14 mouse cellular contexts compared by ENCODE assay signal in genomic region chr12:98644852-98645251, GRCm38 (mm10). TPM values are rescaled to one million over a fixed set of nuclear protein-coding genes. Genes with fewer than 3 reads are reported as not detected.
DNase-seq lines count a peak whose midpoint lies in the region; ATAC-seq and TF ChIP-seq lines count a peak whose summit lies in the region.
"Had no signal": no experiment of that assay in that cellular context is flagged by ENCODE, and none has a peak within 500 bp of the region (broad histone marks: within the 10 kb centered on the region; RNA-seq: fewer than 3 reads in every experiment).

No protein-coding gene starts in this region.

- no peak for ATAC-seq in liver, embryonic 14.5 days (ENCODE audit: insufficient read depth)
- no peak for ATAC-seq in liver, embryonic 12.5 days
- no peak for ATAC-seq in Patski

- POLR2A ChIA-PET in Patski (lab: Charles Lee), result no interaction called here

- no peak for DNase-seq in liver, embryonic 14.5 days (ENCODE audit: low read depth in 3 of 3, low spot score in 3 of 3)
- DNase-seq in ES-CJ7 (ENCODE audit: low read depth, low spot score) (peak; percentile 59), Patski (ENCODE audit: low read depth, low spot score) (no peak), adipocyte (ENCODE audit: low spot score) (no peak)
- peak; percentile 4 for DNase-seq in mesoderm, embryonic 11.5 days (ENCODE audit: low read depth, low spot score)
- no peak for DNase-seq in urinary bladder, postnatal 4 days (ENCODE audit: low spot score in 2 of 2)
- DNase-seq: gastrocnemius, postnatal 36 days; kidney, adult 18-20 months; lung, postnatal 10 days; thymus, adult 18-20 months had no signal

- no peaks in the 10 kb centered on the region for H3K27me3 ChIP-seq in liver, embryonic 14.5 days (ENCODE audit: control insufficient read depth, insufficient read depth, low read length)
- no peaks in the 10 kb centered on the region for H3K27me3 ChIP-seq in liver, embryonic 12.5 days (replicated peaks)
- H3K27me3 ChIP-seq in Patski, result no peaks in the 10 kb centered on the region
- H3K27me3 ChIP-seq: heart, embryonic 12.5 days; midbrain, embryonic 12.5 days had no signal

- TF ChIP-seq EP300 in liver, embryonic 14.5 days (IDR thresholded peaks at IDR 0.05; ENCODE audit: low read depth), result no peak

- H3K4me2 ChIP-seq in liver, embryonic 14.5 days (ENCODE audit: low read depth), result no peak overlapping the region
- no peak overlapping the region for H3K4me2 ChIP-seq in liver, embryonic 12.5 days
- H3K4me2 ChIP-seq: heart, embryonic 12.5 days; midbrain, embryonic 12.5 days had no signal

- peak; percentile 23; the same call in 1 of the 2 replicates for TF ChIP-seq CTCF in liver, embryonic 14.5 days (IDR thresholded peaks at IDR 0.05; ENCODE audit: low read depth)
- TF ChIP-seq CTCF in Patski (IDR thresholded peaks at IDR 0.05), result peak; percentile 43

- H3K4me1 ChIP-seq in liver, embryonic 14.5 days (replicated peaks; ENCODE audit: control insufficient read depth in 2 of 2, insufficient read depth in 2 of 2, low read length in 1 of 2), result no peaks in the 10 kb centered on the region
- no peaks in the 10 kb centered on the region for H3K4me1 ChIP-seq in liver, embryonic 12.5 days
- H3K4me1 ChIP-seq: heart, embryonic 12.5 days; midbrain, embryonic 12.5 days had no signal

- no peak overlapping the region for H3K4me3 ChIP-seq in liver, embryonic 14.5 days (ENCODE audit: insufficient read depth in 1 of 2, low read depth in 2 of 2, low read length in 2 of 2)
- no peak overlapping the region for H3K4me3 ChIP-seq in liver, embryonic 12.5 days
- H3K4me3 ChIP-seq: erythroblast, embryonic 14.5 days; heart, embryonic 12.5 days; midbrain, embryonic 12.5 days had no signal

- H3K27ac ChIP-seq in liver, embryonic 14.5 days, result no peak overlapping the region
- no peak overlapping the region for H3K27ac ChIP-seq in liver, embryonic 12.5 days
- H3K27ac ChIP-seq: midbrain, embryonic 12.5 days had no signal

- no peaks in the 10 kb centered on the region for H3K36me3 ChIP-seq in liver, embryonic 14.5 days (replicated peaks; ENCODE audit: control insufficient read depth, insufficient read depth, low read depth)
- H3K36me3 ChIP-seq in liver, embryonic 12.5 days, result no peaks in the 10 kb centered on the region

- no peak overlapping the region for H3K9ac ChIP-seq in liver, embryonic 14.5 days (replicated peaks)
- H3K9ac ChIP-seq in liver, embryonic 12.5 days, result no peak overlapping the region
- H3K9ac ChIP-seq: heart, embryonic 12.5 days; midbrain, embryonic 12.5 days had no signal

- H3K9me3 ChIP-seq in liver, embryonic 14.5 days (ENCODE audit: control insufficient read depth, low read length), result no peaks in the 10 kb centered on the region
- no peaks in the 10 kb centered on the region for H3K9me3 ChIP-seq in liver, embryonic 12.5 days (replicated peaks)
- H3K9me3 ChIP-seq: heart, embryonic 12.5 days; midbrain, embryonic 12.5 days had no signal

- CTCF ChIA-PET in Patski (lab: Charles Lee), result interaction anchor here (1.3 to 2.5 kb wide), 3 partner anchors 8 to 13 kb away, joined by 3 to 8 read pairs (median 5); no protein-coding TSS in a partner anchor

- in situ Hi-C loops in Patski (cut with MboI; ENCODE audit: low pct_unique_long_range_greater_than_20kb), result no loop called here

RNA-seq across cellular contexts. Expression of gene Spata7, which starts 16.9 kb away (rescaled TPM):
- 0.57 and 1.2 TPM in 2 replicates for polyA plus RNA-seq in liver, embryonic 14.5 days (2012; rRNA removed)
- polyA plus RNA-seq in liver, embryonic 14.5 days (2014; fragmentation: Nextera tagmentation; extraction: Ambion mirVana), result 2.0 and 2.2 TPM in 2 replicates
- 4.2 and 4.3 TPM in 2 replicates for polyA plus RNA-seq in liver, embryonic 12.5 days (2016; fragmentation: Nextera tagmentation; extraction: Ambion mirVana)
- polyA plus RNA-seq in Patski (2021), result 18.0 TPM

Comparison
In these comparisons a context has a peak if more than half of its experiments do, and no peak if none do; other contexts are left out.
1. DNase-seq: peak in ES-CJ7 (single experiment) and mesoderm, embryonic 11.5 days (single experiment); none in liver, embryonic 14.5 days (0 of 3), Patski (single experiment), urinary bladder, postnatal 4 days (0 of 2) and adipocyte (single experiment).